Comparison of ENCODE assay signal across 9 mouse cellular contexts in the genomic region with DNA sequence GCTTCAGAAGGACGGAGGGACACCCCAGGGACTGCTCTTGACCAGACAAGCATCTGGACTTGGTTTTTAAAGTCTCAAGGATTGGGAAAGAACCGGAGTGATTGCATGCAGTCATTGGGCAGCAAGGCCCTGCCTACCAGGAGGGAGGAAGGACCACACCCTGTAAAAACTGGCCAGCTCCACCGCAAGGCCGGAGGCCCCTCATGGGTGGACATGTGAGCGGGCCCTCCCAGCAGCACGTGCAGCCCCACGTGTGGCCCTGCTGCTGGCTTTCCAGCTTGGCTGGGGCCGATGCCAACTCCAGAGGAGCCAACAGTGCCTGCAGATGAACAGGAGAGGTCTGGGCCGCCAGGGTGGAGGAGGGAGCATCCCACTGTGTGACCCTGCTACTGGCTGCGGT.
DNase-seq lines count a peak whose midpoint lies in the region; ATAC-seq and TF ChIP-seq lines count a peak whose summit lies in the region.
"Had no signal": no experiment of that assay in that cellular context is flagged by ENCODE, and none has a peak within 500 bp of the region (broad histone marks: within the 10 kb centered on the region; RNA-seq: fewer than 3 reads in every experiment).

No protein-coding gene starts in this region.

- peak; percentile 22 for TF ChIP-seq CTCF in hindbrain, postnatal 0 days (IDR thresholded peaks at IDR 0.05; ENCODE audit: low read depth)
- no peak for TF ChIP-seq CTCF in brain, embryonic 14.5 days (IDR thresholded peaks at IDR 0.05; ENCODE audit: borderline replicate concordance, extremely low read depth, insufficient read depth, insufficient read length)

- H3K27me3 ChIP-seq in hindbrain, postnatal 0 days (ENCODE audit: insufficient read depth, low read length), result no peaks in the 10 kb centered on the region
- H3K27me3 ChIP-seq in hindbrain, embryonic 11.5 days (ENCODE audit: control insufficient read depth, insufficient read depth, low read length), result no peaks in the 10 kb centered on the region
- H3K27me3 ChIP-seq in limb, embryonic 15.5 days, result no peaks in the 10 kb centered on the region

- no peaks in the 10 kb centered on the region for H3K36me3 ChIP-seq in hindbrain, postnatal 0 days (ENCODE audit: insufficient read depth, low read length)
- H3K36me3 ChIP-seq in hindbrain, embryonic 11.5 days (ENCODE audit: control insufficient read depth, insufficient read depth, low read length), result no peaks in the 10 kb centered on the region
- no peaks in the 10 kb centered on the region for H3K36me3 ChIP-seq in limb, embryonic 15.5 days

- TF ChIP-seq POLR2A in brain, embryonic 14.5 days (IDR thresholded peaks at IDR 0.05; ENCODE audit: borderline replicate concordance, extremely low read depth, insufficient read depth, insufficient read length, poor library complexity, severe bottlenecking), result no peak

- H3K4me3 ChIP-seq in hindbrain, postnatal 0 days (ENCODE audit: low read length), result no peak overlapping the region
- H3K4me3 ChIP-seq in hindbrain, embryonic 11.5 days (ENCODE audit: low read depth, low read length), result no peak overlapping the region
- H3K4me3 ChIP-seq in limb, embryonic 15.5 days, result no peak overlapping the region
- H3K4me3 ChIP-seq: erythroblast, embryonic 14.5 days had no signal

- no peak overlapping the region for H3K27ac ChIP-seq in hindbrain, postnatal 0 days
- no peak overlapping the region for H3K27ac ChIP-seq in hindbrain, embryonic 11.5 days (ENCODE audit: low read depth, low read length)
- H3K27ac ChIP-seq in limb, embryonic 15.5 days, result peak overlapping the region; percentile 50; the same call in 1 of the 2 replicates

- H3K9ac ChIP-seq in hindbrain, postnatal 0 days (replicated peaks; ENCODE audit: low read length), result no peak overlapping the region
- no peak overlapping the region for H3K9ac ChIP-seq in hindbrain, embryonic 11.5 days (ENCODE audit: low read depth, low read length)
- H3K9ac ChIP-seq in limb, embryonic 15.5 days, result no peak overlapping the region

- H3K9me3 ChIP-seq in hindbrain, postnatal 0 days (ENCODE audit: low read length), result peaks cover 4% of the 10 kb centered on the region
- no peaks in the 10 kb centered on the region for H3K9me3 ChIP-seq in hindbrain, embryonic 11.5 days (ENCODE audit: control insufficient read depth, low read length)
- H3K9me3 ChIP-seq in limb, embryonic 15.5 days, result no peaks in the 10 kb centered on the region

- DNase-seq in hindbrain, postnatal 0 days (ENCODE audit: low spot score), result peak; percentile 75
- DNase-seq in hindbrain, embryonic 11.5 days (ENCODE audit: low spot score), result no peak
- DNase-seq in brain, embryonic 14.5 days (ENCODE audit: low read depth), result peak; percentile 36
- DNase-seq in gastrocnemius, postnatal 14 days, result peak; percentile 95
- peak; percentile 92 to 98 for DNase-seq in kidney, postnatal 25 days
- DNase-seq in skeletal muscle tissue, adult 2 months (ENCODE audit: low read depth, low spot score), result peak; percentile 99
- DNase-seq in thymus, postnatal 25 days, result no peak

- 33% methylated on average over 10 of the region's 10 CpGs for WGBS in hindbrain, postnatal 0 days
- 53% methylated on average over 10 of the region's 10 CpGs for WGBS in hindbrain, embryonic 11.5 days
- WGBS in limb, embryonic 15.5 days, result 34% methylated on average over 10 of the region's 10 CpGs

- peak; percentile 89 for ATAC-seq in hindbrain, postnatal 0 days
- ATAC-seq in hindbrain, embryonic 11.5 days (ENCODE audit: low FRiP score), result no peak
- peak; percentile 79 for ATAC-seq in limb, embryonic 15.5 days (ENCODE audit: insufficient number of reproducible peaks, low FRiP score, low TSS enrichment, low read depth)

- intact Hi-C loops in gastrocnemius, postnatal 14 days (cut with DNase I; ENCODE audit: low total_unique reads), result no loop called here

- no peak overlapping the region for H3K4me2 ChIP-seq in hindbrain, postnatal 0 days (ENCODE audit: low read depth, low read length)
- H3K4me2 ChIP-seq in hindbrain, embryonic 11.5 days (replicated peaks; ENCODE audit: low read depth, low read length), result no peak overlapping the region
- no peak overlapping the region for H3K4me2 ChIP-seq in limb, embryonic 15.5 days

- H3K4me1 ChIP-seq in hindbrain, postnatal 0 days (ENCODE audit: insufficient read depth, low read length), result no peaks in the 10 kb centered on the region
- no peaks in the 10 kb centered on the region for H3K4me1 ChIP-seq in hindbrain, embryonic 11.5 days (replicated peaks; ENCODE audit: control insufficient read depth, insufficient read depth, low read length)
- H3K4me1 ChIP-seq in limb, embryonic 15.5 days, result peaks cover 8% of the 10 kb centered on the region; the same call in 1 of the 2 replicates

Comparison
In these comparisons a context has a peak if more than half of its experiments do, and no peak if none do; other contexts are left out.
1. DNase-seq: peak in hindbrain, postnatal 0 days (single experiment), brain, embryonic 14.5 days (single experiment), gastrocnemius, postnatal 14 days (single experiment), kidney, postnatal 25 days (2 of 2) and skeletal muscle tissue, adult 2 months (single experiment); none in hindbrain, embryonic 11.5 days (single experiment) and thymus, postnatal 25 days (single experiment).